Mouse (Mus musculus): ENCODE data around the gene Scamp3.

GRCm38 (mm10) chr3:89229276-89229675, 52.0 kb downstream of the Scamp3 start:
- no peak for TF ChIP-seq ZKSCAN1 (IDR thresholded peaks at IDR 0.05; ENCODE audit: borderline replicate concordance, low read depth, low read length)
- no peak for TF ChIP-seq MXI1 (IDR thresholded peaks at IDR 0.05; ENCODE audit: low read depth, low read length)
- no peak for TF ChIP-seq E2F4 (IDR thresholded peaks at IDR 0.05; ENCODE audit: insufficient replicate concordance, low read depth, low read length)
- no peak for TF ChIP-seq RAD21 (IDR thresholded peaks at IDR 0.05; ENCODE audit: low read depth, low read length)
- TF ChIP-seq CTCF (conservative IDR thresholded peaks at IDR 0.05 in 1 of 2, IDR thresholded peaks at IDR 0.05 in 1 of 2; ENCODE audit: low read depth in 2 of 2, low read length in 2 of 2) = no peak
- no peak for TF ChIP-seq PAX5 (IDR thresholded peaks at IDR 0.05; ENCODE audit: low read length)
- TF ChIP-seq GABPA (IDR thresholded peaks at IDR 0.05; ENCODE audit: insufficient replicate concordance, low read depth, low read length) = no peak
- no peak for TF ChIP-seq MAX (IDR thresholded peaks at IDR 0.05; ENCODE audit: low read length)
- TF ChIP-seq NRF1 (IDR thresholded peaks at IDR 0.05; ENCODE audit: low read depth, low read length) = no peak
